Mouse (Mus musculus) brain, embryonic 14.5 days (tissue): ENCODE measurements around the gene G6pc3. TPM values are rescaled to one million over a fixed set of nuclear protein-coding genes. Genes with fewer than 3 reads are reported as not detected.

Experiments used
- DNase-seq: peaks from one replicate; pipeline ENCODE4 v3.0.0-alpha.2; 2011; ENCODE audit warnings: low read depth
- CTCF ChIP-seq: fragments of 200-500 bp; IDR thresholded peaks from 2 replicates; pipeline ENCODE4 v1.5.1; 2012; ENCODE audit warnings: inconsistent platforms, mild to moderate bottlenecking, moderate library complexity, borderline replicate concordance; ENCODE audit not compliant: insufficient read depth, insufficient read length; ENCODE audit errors: extremely low read depth
- POLR2A ChIP-seq: fragments of 200-500 bp; IDR thresholded peaks from 2 replicates; pipeline ENCODE4 v1.6.1; 2012; ENCODE audit warnings: mild to moderate bottlenecking, inconsistent platforms, borderline replicate concordance; ENCODE audit not compliant: poor library complexity, insufficient read depth, insufficient read length, severe bottlenecking; ENCODE audit errors: extremely low read depth
- polyA plus RNA-seq: library from polyadenylated mRNA; depleted of rRNA; stranded (reverse); fragments of >200 nt; gene quantifications from 2 replicates; pipeline ENCODE4 v1.2.3, GENCODE M21; 2012

The G6pc3 gene
- polyA plus RNA-seq, 1 experiment = 56.9 TPM

GRCm38 (mm10) chr11:102223166-102223565 lies 33.7 kb downstream of the G6pc3 start:
- TF ChIP-seq POLR2A (no peak), CTCF (peak; percentile 71; the same call in 1 of the 2 replicates)
- DNase-seq = peak; percentile 56

GRCm38 (mm10) chr11:102224686-102225085 lies 35.3 kb downstream of the G6pc3 start:
- TF ChIP-seq CTCF (no peak), POLR2A (no peak)
- DNase-seq = peak; percentile 20

GRCm38 (mm10) chr11:102225221-102225620 lies 35.8 kb downstream of the G6pc3 start:
- TF ChIP-seq POLR2A = no peak
- TF ChIP-seq CTCF = no peak
- no peak for DNase-seq

GRCm38 (mm10) chr11:102226067-102226978 lies 36.9 kb downstream of the G6pc3 start:
- DNase-seq = no peak
- TF ChIP-seq POLR2A = no peak
- TF ChIP-seq CTCF = no peak

- DNase-seq = peak; percentile 93
- TF ChIP-seq CTCF (no peak), POLR2A (no peak)
Observed at GRCm38 (mm10) chr11:102227270-102228190, 38.1 kb downstream of the G6pc3 start.

- TF ChIP-seq POLR2A = no peak
- no peak for TF ChIP-seq CTCF
- no peak for DNase-seq
Observed at GRCm38 (mm10) chr11:102228191-102228545, 38.7 kb downstream of the G6pc3 start.

GRCm38 (mm10) chr11:102228646-102229268 lies 39.3 kb downstream of the G6pc3 start:
- TF ChIP-seq POLR2A = no peak
- no peak for TF ChIP-seq CTCF
- DNase-seq = peak; percentile 29

GRCm38 (mm10) chr11:102229331-102229953 lies 40.0 kb downstream of the G6pc3 start:
- peak; percentile 73 for DNase-seq
- TF ChIP-seq POLR2A = no peak
- no peak for TF ChIP-seq CTCF

GRCm38 (mm10) chr11:102230006-102230741 lies 40.8 kb downstream of the G6pc3 start, which contains the start of gene Hdac5:
TSS of gene Hdac5 (minus strand) at chr11:102230166.
- peak; percentile 99 for DNase-seq
- TF ChIP-seq CTCF (no peak), POLR2A (peak; percentile 71; the same call in 1 of the 2 replicates)

GRCm38 (mm10) chr11:102236022-102236421 lies 46.6 kb downstream of the G6pc3 start:
- no peak for TF ChIP-seq POLR2A
- TF ChIP-seq CTCF = no peak
- DNase-seq = no peak

- TF ChIP-seq CTCF (no peak), POLR2A (no peak)
- no peak for DNase-seq
Observed at GRCm38 (mm10) chr11:102240636-102241035, 51.2 kb downstream of the G6pc3 start.
